Mouse (Mus musculus): ENCODE data around the gene Dcxr. TPM values are rescaled to one million over a fixed set of nuclear protein-coding genes. Genes with fewer than 3 reads are reported as not detected.
"Not testable (repeated sequence)": the region's sequence is repeated elsewhere in the genome, so short reads cannot be mapped to it uniquely, and the experiment has no call there.

Gene Dcxr
- polyA plus RNA-seq (2016; fragmentation: Nextera tagmentation; extraction: Ambion mirVana), result 14.0 and 15.9 TPM in 2 replicates

DNA sequence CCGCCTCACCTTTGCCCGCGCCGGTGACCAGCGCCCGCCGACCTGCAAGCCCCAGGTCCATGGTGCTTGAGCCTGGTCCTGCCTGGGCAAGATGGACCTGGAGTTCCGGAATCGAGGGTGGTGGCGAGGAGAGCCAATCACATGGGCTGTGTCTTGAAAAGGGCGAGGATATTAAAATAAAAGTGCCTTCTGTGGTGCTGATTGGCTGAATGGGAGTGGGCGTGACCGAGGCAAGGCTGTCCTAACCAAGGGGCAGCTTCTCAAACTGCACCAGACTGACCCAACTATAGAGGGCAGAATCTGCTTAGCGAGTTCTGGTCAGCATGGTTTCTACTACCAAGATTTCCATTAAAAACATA is at the start of gene Dcxr:
Gene Dcxr, minus strand, starts transcription at position 113 of the 359 bp plus-strand sequence.
- peaks cover 52% of the 10 kb centered on the region for H3K27me3 ChIP-seq (ENCODE audit: low read depth, poor library complexity, severe bottlenecking)
- H3K36me3 ChIP-seq, result peaks cover 3% of the 10 kb centered on the region
- H3K4me3 ChIP-seq, result peak within 1 kb of the TSS; percentile 66
- peak within 1 kb of the TSS; percentile 46; the same call in 1 of the 2 replicates for H3K27ac ChIP-seq
- no peaks in the 10 kb centered on the region for H3K9me3 ChIP-seq (replicated peaks)
- peaks cover 29% of the 10 kb centered on the region for H3K4me1 ChIP-seq
- DNase-seq (ENCODE audit: low spot score), result peak; percentile 85
- under 1% methylated on average over 14 of the region's 14 CpGs for WGBS

DNA sequence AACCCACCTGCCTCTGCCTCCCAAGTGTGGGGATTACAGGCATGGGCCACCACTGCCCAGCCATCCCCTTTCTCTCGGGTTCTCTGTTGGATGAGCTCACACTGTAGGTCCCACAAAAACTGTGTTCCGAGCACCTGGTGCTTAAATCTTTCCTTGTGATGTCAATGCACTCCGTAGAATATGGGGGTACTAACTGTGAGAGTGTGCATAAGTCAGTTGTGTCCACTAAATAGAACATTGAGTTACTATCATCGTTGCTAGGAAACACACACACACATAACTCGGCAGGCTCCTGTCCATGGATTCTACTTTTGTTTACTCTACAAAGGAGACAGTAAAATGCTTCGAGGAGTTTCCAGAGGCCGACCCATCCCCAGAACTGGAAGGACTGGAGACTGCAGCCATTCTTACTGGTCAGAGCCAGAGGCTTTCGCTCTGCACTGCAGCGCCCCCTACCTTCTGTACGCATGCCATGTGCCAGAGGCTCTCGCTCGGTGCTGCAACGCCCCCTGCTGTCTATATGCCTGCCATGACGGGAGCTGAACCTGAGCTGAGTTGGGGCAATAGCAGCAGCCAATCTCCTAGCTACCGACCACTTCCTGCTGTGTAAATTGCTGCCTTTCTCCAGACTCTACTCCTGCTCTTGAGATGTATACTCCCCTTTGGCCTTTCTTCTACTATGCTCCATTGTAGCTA is 48.8 kb upstream of the Dcxr start:
- Histone ChIP-seq H3K4me3 (no peak overlapping the region), H3K9me3 (replicated peaks) (no peaks in the 10 kb centered on the region), H3K27ac (0 out of 2 replicates have a peak overlapping the region, but pooled peaks have one; percentile 27), H3K4me1 (peaks cover 7% of the 10 kb centered on the region), H3K36me3 (peaks cover 7% of the 10 kb centered on the region), H3K27me3 (ENCODE audit: low read depth, poor library complexity, severe bottlenecking) (no peaks in the 10 kb centered on the region)
- WGBS, result 28% methylated on average over 15 of the region's 15 CpGs
- peak; percentile 96 for DNase-seq (ENCODE audit: low spot score)

DNA sequence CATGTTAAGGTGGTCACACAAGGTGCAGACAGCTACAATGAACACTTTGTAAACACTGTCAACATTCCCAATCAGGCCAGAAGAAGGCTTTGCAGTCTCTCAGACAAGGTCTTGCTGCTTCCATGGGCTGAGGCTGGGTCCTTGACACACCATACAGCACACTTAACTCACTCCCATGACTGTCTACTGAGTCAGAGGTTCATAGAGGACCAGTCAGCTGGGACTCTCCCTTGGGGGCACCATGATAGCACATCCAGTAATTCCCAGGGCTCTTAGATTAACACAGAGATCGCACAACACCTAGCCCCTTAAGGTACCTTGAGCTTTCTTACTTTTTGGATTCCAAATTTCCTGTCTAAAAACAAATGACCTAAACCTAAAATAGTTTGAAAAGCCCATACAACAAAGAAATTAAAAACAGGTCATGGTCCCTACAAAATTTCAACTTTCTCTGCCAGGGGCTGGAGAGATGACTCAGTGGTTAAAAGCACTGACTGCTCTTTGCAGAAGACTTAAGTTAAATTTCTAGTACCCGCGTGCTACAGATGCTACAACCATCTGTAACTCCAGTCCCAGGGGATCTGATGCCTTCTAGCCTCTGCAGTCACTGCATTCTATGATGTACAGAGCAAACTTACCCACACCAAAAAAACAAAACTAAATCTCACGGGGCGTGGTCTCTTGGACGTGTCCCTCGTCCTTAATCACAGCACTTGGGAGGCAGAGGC is 46.5 kb upstream of the Dcxr start:
- Histone ChIP-seq H3K27me3 (ENCODE audit: low read depth, poor library complexity, severe bottlenecking) (no peaks in the 10 kb centered on the region), H3K36me3 (no peaks in the 10 kb centered on the region), H3K4me3 (no peak overlapping the region), H3K27ac (no peak overlapping the region), H3K4me1 (peaks cover 7% of the 10 kb centered on the region), H3K9me3 (replicated peaks) (no peaks in the 10 kb centered on the region)
- no peak for DNase-seq (ENCODE audit: low spot score)
- 92% methylated on average over 7 of the region's 7 CpGs for WGBS

DNA sequence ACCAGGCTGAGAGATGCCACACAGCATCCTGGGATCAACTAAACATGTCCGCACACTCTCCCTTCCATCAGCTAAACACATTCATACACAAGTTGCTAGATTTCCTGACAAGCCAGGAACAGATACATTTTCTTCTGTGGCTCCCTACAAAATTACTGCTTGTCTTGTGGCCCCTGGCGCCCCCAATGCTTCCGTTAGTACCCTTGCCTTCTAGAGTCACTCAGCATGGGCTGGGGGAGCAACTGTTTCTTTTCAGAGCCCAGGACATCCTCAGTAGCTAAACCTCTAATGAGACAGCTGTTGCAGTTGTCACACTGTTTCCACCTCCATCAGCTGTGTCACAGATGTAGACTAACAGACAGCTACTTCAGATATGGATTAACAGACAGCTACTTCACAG is 45.7 kb upstream of the Dcxr start:
- H3K9me3 ChIP-seq (replicated peaks), result no peaks in the 10 kb centered on the region
- no peaks in the 10 kb centered on the region for H3K36me3 ChIP-seq
- WGBS, result 78% methylated on average over 3 of the region's 3 CpGs
- H3K4me1 ChIP-seq, result peaks cover 7% of the 10 kb centered on the region
- no peak overlapping the region for H3K4me3 ChIP-seq
- DNase-seq (ENCODE audit: low spot score), result no peak
- no peaks in the 10 kb centered on the region for H3K27me3 ChIP-seq (ENCODE audit: low read depth, poor library complexity, severe bottlenecking)
- no peak overlapping the region for H3K27ac ChIP-seq

DNA sequence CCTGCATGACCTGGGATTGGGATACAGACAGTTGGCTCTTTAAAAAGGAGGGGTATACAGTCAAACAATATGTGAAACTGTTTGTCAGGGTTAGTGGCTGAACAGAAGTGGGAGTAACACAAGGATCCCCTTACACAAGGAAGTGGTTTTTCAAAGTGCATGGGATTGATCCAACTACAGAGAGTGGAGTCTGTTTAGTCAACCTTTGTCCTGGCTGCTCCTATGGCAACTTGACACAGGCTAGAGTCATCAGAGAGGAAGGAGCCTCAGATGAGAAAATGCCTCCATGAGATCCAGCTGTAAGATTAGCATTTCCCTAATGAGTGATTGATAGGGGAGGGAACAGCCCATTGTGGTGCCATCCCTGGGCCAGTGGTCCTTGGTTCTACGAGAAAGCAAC is 41.1 kb upstream of the Dcxr start:
- H3K36me3 ChIP-seq, result no peaks in the 10 kb centered on the region
- no peak overlapping the region for H3K4me3 ChIP-seq
- H3K27me3 ChIP-seq (ENCODE audit: low read depth, poor library complexity, severe bottlenecking), result peaks cover 13% of the 10 kb centered on the region; the same call in 1 of the 2 replicates
- 80% methylated on average over 1 of the region's 1 CpGs for WGBS
- no peaks in the 10 kb centered on the region for H3K4me1 ChIP-seq
- no peak for DNase-seq (ENCODE audit: low spot score)
- no peaks in the 10 kb centered on the region for H3K9me3 ChIP-seq (replicated peaks)
- no peak overlapping the region for H3K27ac ChIP-seq

DNA sequence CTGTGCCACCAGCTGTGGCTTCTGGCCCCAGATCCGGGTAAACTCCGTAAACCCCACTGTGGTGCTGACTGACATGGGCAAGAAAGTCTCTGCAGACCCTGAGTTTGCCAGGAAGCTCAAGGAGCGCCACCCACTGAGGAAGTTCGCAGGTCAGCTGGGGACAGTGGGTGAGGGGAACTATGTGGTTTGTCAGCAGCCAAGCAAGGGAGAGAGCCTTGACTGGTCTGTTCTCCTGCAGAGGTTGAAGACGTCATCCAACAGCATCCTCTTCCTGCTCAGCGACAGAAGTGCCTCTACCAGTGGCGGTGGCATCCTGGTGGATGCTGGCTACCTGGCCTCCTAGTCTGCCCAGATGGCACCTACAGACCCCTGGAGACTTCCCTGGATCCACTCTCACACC is 39.9 kb upstream of the Dcxr start:
- peaks cover 23% of the 10 kb centered on the region for H3K27me3 ChIP-seq (ENCODE audit: low read depth, poor library complexity, severe bottlenecking)
- not testable (repeated sequence) for H3K36me3 ChIP-seq

DNA sequence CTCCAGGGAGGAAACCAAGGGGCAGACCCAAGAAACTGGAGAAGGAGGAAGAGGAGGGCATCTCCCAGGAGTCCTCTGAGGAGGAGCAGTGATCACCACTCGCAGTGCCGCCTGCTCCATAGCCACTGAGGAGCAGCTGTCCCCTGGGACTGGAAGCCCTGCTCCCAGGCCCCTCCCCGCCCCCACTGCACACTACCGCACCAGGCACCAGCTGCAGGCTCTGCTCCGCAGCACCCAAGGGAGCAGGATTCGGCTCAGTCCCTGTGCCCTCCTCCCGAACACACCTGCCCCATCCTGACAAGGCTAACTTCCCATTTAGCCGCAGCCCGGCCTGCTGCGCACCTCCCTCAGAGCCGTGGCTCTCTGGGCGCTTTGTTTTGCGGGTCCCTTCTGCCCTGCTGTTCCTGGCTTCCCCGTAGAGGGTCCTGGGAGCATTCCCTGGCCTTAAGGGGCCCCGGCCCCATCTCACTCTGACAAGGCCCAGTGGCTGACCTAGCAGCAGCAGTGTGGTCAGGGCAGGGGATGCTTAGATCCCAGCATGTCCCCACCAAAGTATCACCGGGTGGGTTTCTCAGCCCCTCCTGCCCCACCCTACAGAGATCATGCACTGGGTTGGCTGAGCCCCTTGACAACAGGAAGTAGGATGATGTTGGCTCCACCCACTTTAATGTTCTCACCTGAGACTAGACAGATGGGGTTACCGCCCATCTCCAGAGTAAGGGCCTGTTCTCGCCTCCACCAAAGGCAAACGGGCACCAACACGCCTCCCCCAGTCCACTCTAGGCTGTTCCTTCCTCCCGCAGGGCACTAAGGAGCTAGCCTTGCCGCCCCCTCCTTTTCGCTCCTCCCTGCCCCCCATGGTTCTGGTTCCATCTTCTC is 36.3 kb upstream of the Dcxr start:
- H3K27ac ChIP-seq; DNase-seq (ENCODE audit: low spot score); H3K4me1 ChIP-seq; H3K4me3 ChIP-seq; H3K36me3 ChIP-seq; H3K9me3 ChIP-seq (replicated peaks): not testable (repeated sequence)
- peaks cover 32% of the 10 kb centered on the region for H3K27me3 ChIP-seq (ENCODE audit: low read depth, poor library complexity, severe bottlenecking)
- 14% methylated on average over 7 of the region's 23 CpGs for WGBS

More for the DNA sequence above, 39.9 kb upstream of the Dcxr start:
- H3K9me3 ChIP-seq (replicated peaks); H3K4me3 ChIP-seq; DNase-seq (ENCODE audit: low spot score); H3K27ac ChIP-seq; H3K4me1 ChIP-seq: not testable (repeated sequence)
- WGBS, result 75% methylated on average over 5 of the region's 7 CpGs

DNA sequence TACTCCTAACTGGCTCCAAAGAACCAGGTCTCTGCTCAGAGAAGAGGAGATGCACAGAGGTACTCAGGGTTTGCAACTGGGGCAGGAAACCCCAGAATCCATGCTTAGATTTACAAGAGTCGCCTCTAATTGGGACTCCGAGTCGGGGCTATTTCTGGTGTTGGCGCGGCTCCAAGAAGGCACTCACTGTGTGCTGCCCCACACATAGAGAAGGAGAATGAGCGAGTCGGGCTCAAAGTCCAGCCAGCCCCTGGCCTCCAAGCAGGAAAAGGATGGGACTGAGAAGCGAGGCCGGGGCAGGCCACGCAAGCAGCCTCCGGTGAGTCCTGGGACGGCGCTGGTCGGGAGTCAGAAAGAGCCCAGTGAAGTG is 35.6 kb upstream of the Dcxr start, which contains the start of gene Hmga1b:
Gene Hmga1b, plus strand, starts transcription at position 123 of the 370 bp plus-strand sequence.
- 20% methylated on average over 14 of the region's 14 CpGs for WGBS
- H3K27ac ChIP-seq, result peak within 1 kb of the TSS; percentile 9; the same call in 1 of the 2 replicates

DNA sequence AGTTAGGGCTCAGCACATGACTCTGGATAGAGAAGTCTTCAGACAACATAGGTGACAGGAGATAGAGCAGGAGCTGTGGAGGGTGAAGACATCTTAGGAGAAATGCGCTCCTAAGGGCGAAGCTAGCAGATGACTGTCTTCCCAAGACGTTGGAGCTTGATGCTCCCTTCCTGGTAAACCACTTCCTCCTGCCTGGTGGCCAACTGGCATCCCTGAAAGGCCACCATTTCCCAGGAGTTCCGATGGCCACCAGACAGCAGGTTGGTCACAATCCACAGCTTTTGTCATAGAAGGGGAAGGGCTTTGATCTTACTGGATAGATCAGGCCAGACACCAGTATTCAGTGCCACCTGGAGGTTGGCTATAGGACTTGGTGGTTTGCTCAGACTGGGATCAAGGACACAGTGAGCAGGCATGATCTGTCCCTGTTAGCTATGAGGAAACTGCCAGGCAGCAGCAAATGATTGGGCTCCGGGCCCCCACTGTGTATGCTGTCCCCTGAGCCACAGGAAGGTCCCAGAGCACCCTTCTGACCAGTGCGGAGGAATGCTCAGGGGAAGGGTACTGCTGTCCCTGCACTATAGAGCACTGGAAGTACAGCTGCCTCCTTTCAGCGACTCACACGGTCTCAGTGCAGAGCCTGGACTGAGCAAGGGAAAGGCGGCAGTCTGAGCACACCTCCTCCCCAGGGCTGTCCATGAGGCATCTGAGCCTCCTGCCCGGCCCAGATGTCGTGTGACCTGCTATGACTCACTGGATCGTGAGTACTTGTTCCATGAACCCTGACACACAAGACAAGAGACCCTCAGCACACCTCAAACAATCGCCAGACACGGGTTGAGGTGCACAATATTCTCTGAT is 35.0 kb upstream of the Dcxr start:
- H3K27ac ChIP-seq, result peak overlapping the region; percentile 9; the same call in 1 of the 2 replicates
- H3K9me3 ChIP-seq (replicated peaks), result peaks cover 8% of the 10 kb centered on the region; the same call in 1 of the 2 replicates
- no peaks in the 10 kb centered on the region for H3K36me3 ChIP-seq
- no peak overlapping the region for H3K4me3 ChIP-seq
- H3K27me3 ChIP-seq (ENCODE audit: low read depth, poor library complexity, severe bottlenecking), result peaks cover 32% of the 10 kb centered on the region
- H3K4me1 ChIP-seq, result 0 out of 2 replicates have a peak, but pooled peaks cover 5% of the 10 kb centered on the region
- DNase-seq (ENCODE audit: low spot score), result no peak
- WGBS, result 76% methylated on average over 14 of the region's 14 CpGs

More for the DNA sequence above, 35.6 kb upstream of the Dcxr start, which contains the start of gene Hmga1b:
- peaks cover 32% of the 10 kb centered on the region for H3K27me3 ChIP-seq (ENCODE audit: low read depth, poor library complexity, severe bottlenecking)
- H3K4me1 ChIP-seq; H3K36me3 ChIP-seq; DNase-seq (ENCODE audit: low spot score); H3K4me3 ChIP-seq; H3K9me3 ChIP-seq (replicated peaks): not testable (repeated sequence)

DNA sequence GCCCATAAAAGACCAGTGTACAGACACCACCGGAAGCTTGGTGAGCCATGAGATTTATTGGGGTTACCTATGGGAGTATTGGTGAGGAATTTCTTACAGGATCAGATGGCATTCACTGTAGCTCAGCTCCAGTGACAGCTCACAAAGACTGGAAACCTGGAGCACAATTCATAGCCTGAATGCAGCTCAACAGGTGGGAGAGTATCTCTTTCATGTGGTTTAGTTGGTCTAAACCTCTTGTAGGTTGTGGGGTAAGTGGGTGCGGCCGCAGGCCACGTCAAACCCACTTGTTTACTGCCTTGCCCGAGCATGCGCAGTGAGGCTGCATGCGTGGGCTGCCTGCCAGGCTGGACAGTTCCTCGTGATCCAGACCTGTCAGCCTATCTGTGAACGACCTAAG is 33.2 kb upstream of the Dcxr start:
- H3K27ac ChIP-seq, result no peak overlapping the region
- no peaks in the 10 kb centered on the region for H3K36me3 ChIP-seq
- peaks cover 8% of the 10 kb centered on the region; the same call in 1 of the 2 replicates for H3K9me3 ChIP-seq (replicated peaks)
- H3K4me3 ChIP-seq, result no peak overlapping the region
- DNase-seq (ENCODE audit: low spot score), result no peak
- H3K27me3 ChIP-seq (ENCODE audit: low read depth, poor library complexity, severe bottlenecking), result peaks cover 26% of the 10 kb centered on the region
- WGBS, result 90% methylated on average over 9 of the region's 9 CpGs
- 0 out of 2 replicates have a peak, but pooled peaks cover 5% of the 10 kb centered on the region for H3K4me1 ChIP-seq

DNA sequence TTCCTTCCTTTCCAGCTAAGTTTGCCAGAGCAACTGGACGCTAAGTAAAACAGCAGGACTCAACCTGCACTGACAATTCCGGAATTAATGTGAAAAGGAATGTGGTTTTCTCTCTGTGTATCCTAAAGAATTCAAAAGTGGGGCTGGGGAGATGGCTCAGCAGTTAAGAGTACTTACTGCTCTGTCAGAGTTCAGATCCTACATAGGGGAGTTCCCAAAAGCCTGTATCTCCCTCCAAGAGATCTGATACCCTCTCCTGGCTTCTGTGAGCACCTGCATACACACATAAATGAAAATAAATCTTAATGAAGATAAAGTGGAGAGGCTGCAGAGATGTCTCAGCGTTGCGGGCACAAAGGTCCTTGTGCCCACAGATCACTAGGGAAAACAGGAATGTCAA is 24.5 kb upstream of the Dcxr start:
- 83% methylated on average over 4 of the region's 4 CpGs for WGBS
- H3K27ac ChIP-seq, result no peak overlapping the region
- H3K4me3 ChIP-seq, result no peak overlapping the region
- no peaks in the 10 kb centered on the region for H3K27me3 ChIP-seq (ENCODE audit: low read depth, poor library complexity, severe bottlenecking)
- no peak for DNase-seq (ENCODE audit: low spot score)
- H3K4me1 ChIP-seq, result peaks cover 17% of the 10 kb centered on the region
- no peaks in the 10 kb centered on the region for H3K36me3 ChIP-seq
- no peaks in the 10 kb centered on the region for H3K9me3 ChIP-seq (replicated peaks)

DNA sequence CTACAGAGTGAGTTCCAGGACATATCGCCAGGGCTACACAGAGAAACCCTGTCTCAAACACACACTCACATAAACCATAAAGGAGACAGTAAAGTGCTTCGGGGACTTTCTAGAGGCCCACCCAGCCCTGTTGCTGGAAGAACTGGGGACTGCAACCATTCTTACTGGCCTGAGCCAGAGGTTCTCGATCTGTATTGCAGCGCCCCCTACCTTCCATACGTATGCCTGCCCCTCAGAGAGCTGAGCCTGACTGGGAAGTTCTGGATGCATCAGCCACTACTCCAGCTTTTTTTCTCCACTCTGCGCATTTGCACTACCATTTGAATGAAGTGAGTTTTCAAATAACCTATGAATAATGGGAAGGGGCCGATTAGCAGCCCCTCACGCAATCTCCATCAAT is 22.3 kb upstream of the Dcxr start:
- DNase-seq (ENCODE audit: low spot score), result no peak
- Histone ChIP-seq H3K4me3 (no peak overlapping the region), H3K27me3 (ENCODE audit: low read depth, poor library complexity, severe bottlenecking) (no peaks in the 10 kb centered on the region), H3K9me3 (replicated peaks) (no peaks in the 10 kb centered on the region), H3K27ac (no peak overlapping the region), H3K4me1 (peaks cover 17% of the 10 kb centered on the region), H3K36me3 (no peaks in the 10 kb centered on the region)
- 65% methylated on average over 8 of the region's 8 CpGs for WGBS

Data from limb, embryonic 10.5 days (tissue).